Mouse (Mus musculus) lung, postnatal 4 days (tissue): ENCODE data around the gene Crybg3.

ENCODE experiments used
- DNase-seq, 2 experiments: peaks; one replicate each; pipeline ENCODE4 v3.0.0; 2021

Gene Crybg3

GRCm38 (mm10) chr16:59573961-59574360 lies 26.8 kb downstream of the Crybg3 start:
- no peak for DNase-seq

- peak in 1 of 2 experiments; percentile 33 for DNase-seq
Observed at GRCm38 (mm10) chr16:59572685-59573084, 28.1 kb downstream of the Crybg3 start.

- DNase-seq = no peak
Observed at GRCm38 (mm10) chr16:59570807-59571206, 30.0 kb downstream of the Crybg3 start.

GRCm38 (mm10) chr16:59569837-59570236 lies 30.9 kb downstream of the Crybg3 start:
- DNase-seq = no peak

- peak in 1 of 2 experiments; percentile 28 for DNase-seq
Observed at GRCm38 (mm10) chr16:59567721-59568381, 32.9 kb downstream of the Crybg3 start.

GRCm38 (mm10) chr16:59566437-59566836 lies 34.3 kb downstream of the Crybg3 start:
- DNase-seq = peak in 1 of 2 experiments; percentile 56

GRCm38 (mm10) chr16:59565631-59566030 lies 35.1 kb downstream of the Crybg3 start:
- DNase-seq = no peak

- DNase-seq = no peak
Observed at GRCm38 (mm10) chr16:59564025-59564424, 36.8 kb downstream of the Crybg3 start.

GRCm38 (mm10) chr16:59559300-59560200 lies 41.2 kb downstream of the Crybg3 start:
- DNase-seq = peak; percentile 30 to 63

GRCm38 (mm10) chr16:59558916-59559299 lies 41.9 kb downstream of the Crybg3 start:
- no peak for DNase-seq

GRCm38 (mm10) chr16:59553490-59554161 lies 47.2 kb downstream of the Crybg3 start:
- no peak for DNase-seq

- DNase-seq = no peak
Observed at GRCm38 (mm10) chr16:59551507-59551906, 49.3 kb downstream of the Crybg3 start.

- DNase-seq = no peak
Observed at GRCm38 (mm10) chr16:59549631-59550030, 51.1 kb downstream of the Crybg3 start.

GRCm38 (mm10) chr16:59548582-59548947 lies 52.2 kb downstream of the Crybg3 start:
- DNase-seq = no peak

- peak; percentile 54 to 61 for DNase-seq
Observed at GRCm38 (mm10) chr16:59547887-59548581, 52.7 kb downstream of the Crybg3 start.

- no peak for DNase-seq
Observed at GRCm38 (mm10) chr16:59547466-59547865, 53.3 kb downstream of the Crybg3 start.

- no peak for DNase-seq
Observed at GRCm38 (mm10) chr16:59545360-59545759, 55.4 kb downstream of the Crybg3 start.

GRCm38 (mm10) chr16:59541382-59541781 lies 59.4 kb downstream of the Crybg3 start:
- DNase-seq = no peak

- DNase-seq = no peak
Observed at GRCm38 (mm10) chr16:59540944-59541343, 59.8 kb downstream of the Crybg3 start.

GRCm38 (mm10) chr16:59535673-59536072 lies 65.1 kb downstream of the Crybg3 start:
- DNase-seq = no peak

GRCm38 (mm10) chr16:59534349-59534748 lies 66.4 kb downstream of the Crybg3 start:
- no peak for DNase-seq

GRCm38 (mm10) chr16:59532561-59532960 lies 68.2 kb downstream of the Crybg3 start:
- DNase-seq = no peak

- no peak for DNase-seq
Observed at GRCm38 (mm10) chr16:59531243-59531642, 69.5 kb downstream of the Crybg3 start.
